Mouse (Mus musculus): ENCODE results near the gene Cmas.
A peak's percentile ranks its signal among the peaks of the same experiment; 100 is the strongest.

The Cmas gene

GRCm38 (mm10) chr6:142752331-142753246 is 3.9 kb upstream of the Cmas start:
- DNase-seq, result peak; percentile 13

GRCm38 (mm10) chr6:142757334-142757965 is 964 bp downstream of the Cmas start:
- DNase-seq, result no peak

- DNase-seq, result no peak
These were observed 1.5 kb downstream of the Cmas start for GRCm38 (mm10) chr6:142757976-142758375.

- no peak for DNase-seq
These were observed 2.1 kb downstream of the Cmas start for GRCm38 (mm10) chr6:142758562-142758961.

GRCm38 (mm10) chr6:142759633-142760032 is 3.1 kb downstream of the Cmas start:
- no peak for DNase-seq

- no peak for DNase-seq
These were observed 8.4 kb downstream of the Cmas start for GRCm38 (mm10) chr6:142764933-142765332.

GRCm38 (mm10) chr6:142767305-142767704 is 10.8 kb downstream of the Cmas start:
- DNase-seq, result no peak

GRCm38 (mm10) chr6:142769896-142770295 is 13.4 kb downstream of the Cmas start:
- no peak for DNase-seq

GRCm38 (mm10) chr6:142771643-142772042 is 15.2 kb downstream of the Cmas start:
- DNase-seq, result no peak

GRCm38 (mm10) chr6:142773566-142773965 is 17.1 kb downstream of the Cmas start:
- DNase-seq, result no peak

GRCm38 (mm10) chr6:142776935-142777334 is 20.4 kb downstream of the Cmas start:
- no peak for DNase-seq

- peak; percentile 64 for DNase-seq
These were observed 22.7 kb downstream of the Cmas start for GRCm38 (mm10) chr6:142779045-142779811.

GRCm38 (mm10) chr6:142779812-142780573 is 23.5 kb downstream of the Cmas start:
- DNase-seq, result no peak

- no peak for DNase-seq
These were observed 24.1 kb downstream of the Cmas start for GRCm38 (mm10) chr6:142780574-142781033.

GRCm38 (mm10) chr6:142781286-142781685 is 24.8 kb downstream of the Cmas start:
- DNase-seq, result no peak

GRCm38 (mm10) chr6:142785343-142785742 is 28.9 kb downstream of the Cmas start:
- DNase-seq, result peak; percentile 72

GRCm38 (mm10) chr6:142786106-142786505 is 29.6 kb downstream of the Cmas start:
- no peak for DNase-seq

- peak; percentile 63 for DNase-seq
These were observed 31.8 kb downstream of the Cmas start for GRCm38 (mm10) chr6:142788042-142788987.

- DNase-seq, result no peak
These were observed 33.2 kb downstream of the Cmas start for GRCm38 (mm10) chr6:142789736-142790135.

- DNase-seq, result no peak
These were observed 35.9 kb downstream of the Cmas start for GRCm38 (mm10) chr6:142792241-142792968.

GRCm38 (mm10) chr6:142793468-142793867 is 37.0 kb downstream of the Cmas start:
- DNase-seq, result peak; percentile 29
